Mouse (Mus musculus) adrenal gland, adult (tissue): Measurements from ENCODE around the gene Sorcs3.

Experiments
- DNase-seq, 2 experiments: peaks; one replicate each; pipeline ENCODE4 v3.0.0; 2022 to 2023; ENCODE audit warnings: low spot score in 1 of 2; ENCODE audit not compliant: inconsistent age in 2 of 2

Sorcs3 gene

GRCm38 (mm10) chr19:48503896-48504620 is 298.2 kb downstream of the Sorcs3 start:
- no peak for DNase-seq

DNA sequence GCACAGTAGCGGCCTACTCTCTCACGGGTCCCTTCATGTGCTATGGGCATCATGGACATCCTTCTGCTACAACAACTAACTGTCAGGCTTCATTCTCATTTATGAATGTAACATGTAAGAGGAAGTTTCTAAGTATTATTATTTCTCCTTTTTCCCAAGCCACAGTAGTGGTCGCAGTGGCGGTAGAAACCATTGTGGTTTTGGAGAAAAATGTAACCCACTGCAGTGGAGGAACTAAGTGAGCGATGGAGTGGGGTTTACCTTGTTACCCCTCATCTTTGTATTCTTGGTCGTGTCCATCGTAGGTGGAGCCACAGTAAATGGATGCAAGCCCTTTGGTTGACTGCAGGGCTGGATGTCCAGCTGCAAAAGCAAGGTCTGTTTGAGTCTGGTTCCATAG is 318.0 kb downstream of the Sorcs3 start:
- no peak for DNase-seq

GRCm38 (mm10) chr19:48524527-48525214 is 318.8 kb downstream of the Sorcs3 start:
- DNase-seq: no peak

DNA sequence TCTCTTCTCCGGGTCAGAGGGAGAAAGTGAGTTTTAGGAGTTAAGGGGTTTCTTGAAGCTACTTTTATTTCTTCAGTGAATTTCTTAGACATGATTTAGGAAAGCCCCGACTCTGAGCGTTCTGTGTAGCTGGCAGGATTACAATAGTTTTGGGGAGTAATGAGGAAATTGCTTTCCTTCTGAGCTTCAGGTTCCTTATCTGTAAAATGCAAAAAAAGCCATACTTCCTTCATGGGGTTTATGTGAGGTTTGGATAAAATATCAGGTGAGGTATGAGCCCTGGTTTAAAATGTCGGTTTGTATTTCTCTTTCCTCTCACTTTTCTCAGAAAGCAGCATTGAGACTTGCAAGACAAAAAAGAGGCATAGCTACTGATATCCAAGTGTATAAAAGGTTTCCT is 327.8 kb downstream of the Sorcs3 start:
- no peak for DNase-seq

DNA sequence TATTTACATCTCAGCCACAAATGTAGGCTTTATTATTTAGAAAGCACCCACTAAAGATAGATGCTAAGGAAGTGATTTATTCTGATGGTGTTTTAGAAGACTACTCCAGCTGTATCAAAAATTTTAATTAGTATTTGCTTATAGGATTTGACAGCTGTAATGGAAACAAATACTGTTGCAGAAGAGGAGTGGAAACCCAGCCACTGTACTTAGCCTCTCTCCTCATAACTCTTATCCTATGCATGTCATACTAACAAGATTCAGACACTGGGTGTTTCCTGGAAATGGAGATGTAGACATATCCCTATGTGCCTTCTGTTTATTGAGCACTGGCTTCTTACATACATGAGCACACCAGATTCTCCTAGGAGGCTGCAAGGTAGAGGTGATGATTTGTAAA is 338.5 kb downstream of the Sorcs3 start:
- no peak for DNase-seq

DNA sequence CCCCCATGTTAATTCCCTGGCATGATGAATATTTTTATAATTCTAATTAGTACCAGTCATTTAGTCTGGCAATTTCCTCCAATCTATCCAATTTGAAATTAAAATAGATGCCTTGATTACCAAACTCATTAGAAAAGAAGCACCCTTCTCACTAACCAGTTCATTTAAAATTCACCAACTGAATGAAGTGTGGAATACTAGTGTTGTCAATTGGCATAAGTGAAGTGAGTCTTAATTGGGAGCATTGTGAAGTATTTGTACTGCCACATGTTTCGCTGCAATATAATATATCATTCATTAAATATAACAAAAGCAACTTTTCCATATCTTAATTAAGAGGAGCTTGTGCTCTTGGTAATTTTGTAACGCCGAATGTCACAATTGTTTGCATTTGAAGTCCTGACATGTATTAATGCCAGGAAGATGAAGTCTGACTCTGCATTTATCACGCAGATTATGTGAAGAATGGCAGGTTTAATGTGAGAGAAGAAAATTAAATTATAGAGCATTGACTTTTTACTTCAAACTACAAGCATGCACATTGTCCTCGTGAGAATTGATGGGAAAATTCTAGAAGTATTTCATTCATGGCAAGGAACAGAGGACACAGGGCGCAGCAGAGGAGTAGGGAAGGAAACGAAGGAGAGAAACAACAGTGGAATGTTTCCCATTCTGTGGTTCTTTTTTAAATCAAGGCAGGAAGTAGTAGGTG is 339.8 kb downstream of the Sorcs3 start:
- DNase-seq: no peak

GRCm38 (mm10) chr19:48546133-48546448 is 340.3 kb downstream of the Sorcs3 start:
- DNase-seq: no peak

GRCm38 (mm10) chr19:48548143-48548881 is 342.5 kb downstream of the Sorcs3 start:
- no peak for DNase-seq

DNA sequence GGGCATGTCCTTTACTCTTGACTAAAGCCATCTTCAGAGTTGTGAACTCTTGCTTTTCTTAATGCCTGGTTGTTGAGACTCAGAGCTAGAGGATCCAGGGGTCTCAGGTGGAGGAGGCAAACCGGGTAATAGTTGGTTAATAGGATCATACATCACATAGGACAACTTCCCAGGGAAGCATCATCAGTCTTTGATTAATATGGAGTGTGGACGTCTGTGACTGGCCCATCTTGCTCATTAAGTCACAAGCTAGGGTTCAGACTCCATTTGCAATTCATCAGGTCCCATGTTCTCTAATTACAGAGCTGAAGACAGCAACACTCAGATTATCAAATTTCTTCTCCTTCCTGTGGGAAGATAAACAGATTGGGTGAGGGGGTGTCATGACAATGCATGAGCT is 353.6 kb downstream of the Sorcs3 start:
- DNase-seq: no peak

DNA sequence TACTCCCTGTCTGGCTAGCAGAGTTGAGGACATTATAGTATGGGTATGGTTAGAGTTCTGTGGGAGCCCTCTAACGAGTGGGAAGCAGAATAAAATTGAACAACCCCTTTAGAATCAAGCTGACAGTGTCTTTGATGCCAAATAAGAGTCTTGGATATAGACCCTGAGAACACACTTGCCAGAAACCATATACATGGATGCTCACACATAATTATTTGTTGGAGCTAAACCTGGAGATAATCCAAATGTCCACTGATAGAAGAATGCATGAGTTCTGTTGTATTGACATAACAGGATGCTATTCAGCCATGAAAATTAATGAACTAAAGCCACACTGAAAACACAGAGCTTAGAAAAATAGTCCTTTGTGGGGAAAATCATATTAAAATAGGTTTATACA is 369.9 kb downstream of the Sorcs3 start:
- no peak for DNase-seq

- no peak for DNase-seq
Measured at GRCm38 (mm10) chr19:48577169-48577568, 371.3 kb downstream of the Sorcs3 start.

DNA sequence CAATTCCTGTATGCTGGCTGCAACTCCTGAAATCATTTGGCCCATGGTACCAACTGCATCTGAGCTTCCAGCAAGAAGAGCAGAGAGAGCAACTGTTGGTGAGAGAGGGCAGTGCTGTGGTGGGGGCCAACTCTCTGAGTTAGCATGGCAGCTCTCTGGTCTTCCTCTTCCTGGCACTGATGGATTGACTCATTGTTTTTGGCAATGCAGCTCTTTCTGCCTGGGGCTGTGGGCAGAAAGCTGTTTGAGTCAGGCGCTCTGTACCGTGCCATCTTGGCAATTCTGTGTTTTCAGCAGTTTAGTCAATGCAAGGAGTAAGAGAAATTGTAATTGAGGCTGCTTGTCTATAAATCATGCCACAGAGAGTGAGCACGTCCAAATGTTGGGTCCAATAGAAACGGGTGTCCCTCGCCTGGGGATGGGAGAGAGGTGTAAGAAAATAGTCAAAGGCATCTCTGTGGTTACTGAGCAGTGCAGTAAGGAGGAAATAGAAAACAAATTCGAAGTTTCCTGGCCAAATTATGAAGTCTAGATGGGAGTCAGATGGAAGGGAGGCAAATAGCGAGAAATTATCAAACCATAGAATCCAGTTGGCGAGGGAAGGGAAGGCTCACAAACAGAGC is 379.2 kb downstream of the Sorcs3 start:
- no peak for DNase-seq

GRCm38 (mm10) chr19:48616951-48617350 is 411.1 kb downstream of the Sorcs3 start:
- DNase-seq: no peak

- DNase-seq: no peak
Measured at GRCm38 (mm10) chr19:48630671-48631327, 425.0 kb downstream of the Sorcs3 start.

DNA sequence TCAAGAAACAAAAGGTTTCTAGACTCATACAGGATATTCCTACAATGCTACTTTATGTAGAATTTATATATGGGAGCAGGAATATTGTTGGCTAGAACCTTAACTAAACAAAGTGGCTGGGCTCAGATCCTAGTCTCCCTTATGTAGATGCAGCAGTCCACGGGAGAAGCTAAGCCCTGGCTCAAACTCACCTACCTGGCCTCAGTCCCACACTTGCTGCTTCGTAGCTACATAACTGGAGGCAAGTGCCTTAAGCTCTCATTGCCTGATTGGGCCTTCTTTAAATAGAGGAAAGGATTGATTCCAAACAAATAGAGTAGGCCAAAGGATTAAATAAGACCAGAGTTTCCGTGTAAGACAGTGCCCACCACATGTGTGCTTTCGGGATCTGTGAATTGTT is 436.7 kb downstream of the Sorcs3 start:
- DNase-seq: no peak

DNA sequence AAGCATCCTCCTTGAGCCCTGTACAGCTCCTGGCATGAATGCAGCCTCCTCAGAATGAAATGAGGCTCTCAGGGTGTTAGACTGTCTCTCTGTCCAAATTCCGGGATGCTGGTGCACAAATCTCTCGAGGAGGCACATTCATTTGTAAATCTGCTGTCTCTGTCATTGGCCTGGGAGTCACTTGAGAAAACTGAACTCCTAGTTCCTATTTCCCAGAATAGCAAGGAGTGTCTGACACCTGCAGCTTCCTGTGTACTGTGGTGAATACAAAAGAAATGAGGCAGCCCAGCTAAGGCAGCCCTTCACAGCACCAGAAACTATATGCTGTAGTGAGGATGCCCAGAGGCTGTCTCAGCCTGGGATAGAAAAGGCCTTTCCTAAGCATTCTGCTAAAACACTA is 444.1 kb downstream of the Sorcs3 start:
- DNase-seq: no peak

- no peak for DNase-seq
Measured at GRCm38 (mm10) chr19:48651617-48652016, 445.8 kb downstream of the Sorcs3 start.

DNA sequence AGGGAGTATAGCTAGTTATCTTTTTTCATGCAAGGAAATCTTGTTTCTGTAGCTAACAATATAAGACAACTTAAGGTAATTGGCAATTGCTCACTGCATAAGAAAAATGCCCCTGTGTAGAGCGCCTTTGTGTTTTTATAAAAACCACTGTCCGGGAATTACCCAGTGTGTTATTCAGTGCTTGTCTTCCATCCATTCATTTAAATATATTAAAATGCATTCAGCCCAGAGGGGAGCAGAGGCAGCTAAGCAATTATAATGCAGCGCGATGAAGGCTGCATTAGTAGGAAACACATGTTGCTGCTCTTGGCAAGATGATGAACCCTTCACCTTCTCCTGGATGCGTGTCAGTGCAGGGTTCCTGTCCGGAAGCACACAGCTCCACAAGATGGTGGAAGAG is 454.4 kb downstream of the Sorcs3 start:
- DNase-seq: no peak

DNA sequence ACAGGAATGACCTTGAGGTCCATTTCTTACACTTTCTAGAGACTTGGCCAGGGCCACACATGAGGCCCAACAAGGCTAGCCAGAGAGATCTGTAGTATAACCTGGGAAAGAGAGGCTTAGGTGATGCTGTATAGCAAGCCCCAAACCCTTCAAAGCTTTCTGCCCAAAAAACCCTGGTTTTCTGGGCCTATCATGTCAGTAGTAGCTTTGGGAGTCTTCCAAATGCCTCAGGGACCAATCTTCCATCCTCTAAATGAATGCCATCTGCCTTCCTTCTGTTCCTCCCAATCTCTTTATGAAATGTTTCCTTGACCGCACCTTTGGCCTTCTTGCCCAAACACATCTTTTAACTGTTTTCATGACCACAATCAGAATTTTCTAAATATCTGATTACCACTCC is 474.1 kb downstream of the Sorcs3 start:
- DNase-seq: no peak

DNA sequence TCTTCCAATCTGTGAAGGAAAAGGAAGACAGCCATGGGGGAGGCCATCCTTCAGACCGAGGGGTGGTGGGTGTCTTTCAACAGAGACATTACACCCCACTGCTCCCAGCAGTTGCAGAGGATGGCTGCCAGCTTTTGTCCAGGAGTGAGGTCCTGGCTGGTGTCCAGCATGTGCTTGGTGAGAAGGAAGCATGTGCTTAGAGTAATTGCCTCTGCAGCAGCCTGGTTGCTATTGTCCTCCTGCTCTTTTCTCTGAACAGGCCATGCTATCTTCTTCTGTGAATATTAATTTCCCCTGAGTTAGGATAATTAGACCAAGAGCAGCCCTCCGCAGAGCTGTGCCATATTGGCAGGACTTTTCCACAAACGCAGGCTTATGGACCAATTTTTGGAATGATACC is 476.7 kb downstream of the Sorcs3 start:
- no peak for DNase-seq

- no peak for DNase-seq
Measured at GRCm38 (mm10) chr19:48686369-48686768, 480.5 kb downstream of the Sorcs3 start.
